Mouse (Mus musculus): ENCODE results near the gene Gpx1.

DNA sequence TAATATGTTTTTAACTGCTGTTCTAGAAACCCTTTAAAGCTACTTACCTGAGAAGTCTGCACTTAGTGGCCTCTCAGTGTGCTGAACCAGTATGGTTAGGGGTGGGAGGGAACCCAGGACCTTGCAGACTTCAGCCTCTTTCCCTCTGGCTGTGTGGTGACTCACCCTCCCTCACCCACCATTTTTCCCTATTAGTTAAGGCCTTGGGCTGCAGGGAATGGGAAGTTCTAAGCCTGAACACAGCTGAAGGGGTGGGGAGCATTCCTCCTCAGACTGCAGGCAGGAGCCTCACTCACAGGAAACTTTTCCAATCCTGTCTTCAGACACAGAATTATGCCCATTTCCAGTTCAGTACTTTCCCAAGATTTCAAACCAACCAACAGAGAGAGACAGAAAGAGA lies 3.1 kb downstream of the Gpx1 start:
- no peak for TF ChIP-seq CTCF (IDR thresholded peaks at IDR 0.05; ENCODE audit: extremely low read depth, insufficient read depth, low read length)
- no peak for TF ChIP-seq POLR2A (IDR thresholded peaks at IDR 0.05; ENCODE audit: extremely low read depth, insufficient read depth, low read length)

Data from cortical plate, adult 2 months (tissue).